Mouse (Mus musculus): ENCODE data around the gene Depdc1b. TPM values are rescaled to one million over a fixed set of nuclear protein-coding genes. Genes with fewer than 3 reads are reported as not detected.

Depdc1b gene
- polyA plus RNA-seq, 1 experiment from 2014 or later = 11.6 TPM

GRCm38 (mm10) chr13:108336192-108336591, 20.1 kb downstream of the Depdc1b start:
- Histone ChIP-seq H3K36me3 (peaks cover 7% of the 10 kb centered on the region; the same call in 1 of the 2 replicates), H3K9ac (no peak overlapping the region), H3K4me3 (no peak overlapping the region), H3K27me3 (no peaks in the 10 kb centered on the region), H3K9me3 (no peaks in the 10 kb centered on the region), H3K27ac (no peak overlapping the region), H3K4me1 (no peaks in the 10 kb centered on the region), H3K4me2 (no peak overlapping the region)
- WGBS = 89% methylated on average over 11 of the region's 11 CpGs
- no peak for ATAC-seq (ENCODE audit: insufficient number of reproducible peaks, insufficient read depth, low FRiP score, low TSS enrichment, low read depth)

DNA sequence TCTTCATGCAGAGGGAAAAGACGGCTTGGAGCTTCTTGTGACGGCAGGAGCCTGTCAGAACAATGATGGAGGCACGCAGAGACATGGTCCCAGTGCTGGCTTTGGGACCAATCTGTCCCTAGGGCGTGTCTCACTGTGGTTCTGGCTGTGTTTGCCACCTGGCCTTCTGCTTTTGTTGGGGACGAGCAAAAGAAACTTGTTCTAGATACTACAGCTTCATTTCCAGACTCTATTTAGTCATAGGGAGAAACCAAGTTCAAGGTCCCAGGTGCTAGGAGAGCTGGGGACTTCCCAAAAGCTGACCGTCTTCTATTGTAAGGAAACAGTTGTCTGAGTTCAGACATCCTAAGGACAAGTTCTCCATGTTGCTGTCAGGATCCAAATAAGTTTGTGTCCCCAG, 21.2 kb downstream of the Depdc1b start:
- ATAC-seq (ENCODE audit: insufficient number of reproducible peaks, insufficient read depth, low FRiP score, low TSS enrichment, low read depth) = no peak
- Histone ChIP-seq H3K36me3 (0 out of 2 replicates have a peak, but pooled peaks cover 2% of the 10 kb centered on the region), H3K9ac (no peak overlapping the region), H3K4me2 (no peak overlapping the region), H3K27me3 (no peaks in the 10 kb centered on the region), H3K27ac (no peak overlapping the region), H3K4me1 (no peaks in the 10 kb centered on the region), H3K9me3 (no peaks in the 10 kb centered on the region), H3K4me3 (no peak overlapping the region)
- WGBS = 81% methylated on average over 6 of the region's 6 CpGs

DNA sequence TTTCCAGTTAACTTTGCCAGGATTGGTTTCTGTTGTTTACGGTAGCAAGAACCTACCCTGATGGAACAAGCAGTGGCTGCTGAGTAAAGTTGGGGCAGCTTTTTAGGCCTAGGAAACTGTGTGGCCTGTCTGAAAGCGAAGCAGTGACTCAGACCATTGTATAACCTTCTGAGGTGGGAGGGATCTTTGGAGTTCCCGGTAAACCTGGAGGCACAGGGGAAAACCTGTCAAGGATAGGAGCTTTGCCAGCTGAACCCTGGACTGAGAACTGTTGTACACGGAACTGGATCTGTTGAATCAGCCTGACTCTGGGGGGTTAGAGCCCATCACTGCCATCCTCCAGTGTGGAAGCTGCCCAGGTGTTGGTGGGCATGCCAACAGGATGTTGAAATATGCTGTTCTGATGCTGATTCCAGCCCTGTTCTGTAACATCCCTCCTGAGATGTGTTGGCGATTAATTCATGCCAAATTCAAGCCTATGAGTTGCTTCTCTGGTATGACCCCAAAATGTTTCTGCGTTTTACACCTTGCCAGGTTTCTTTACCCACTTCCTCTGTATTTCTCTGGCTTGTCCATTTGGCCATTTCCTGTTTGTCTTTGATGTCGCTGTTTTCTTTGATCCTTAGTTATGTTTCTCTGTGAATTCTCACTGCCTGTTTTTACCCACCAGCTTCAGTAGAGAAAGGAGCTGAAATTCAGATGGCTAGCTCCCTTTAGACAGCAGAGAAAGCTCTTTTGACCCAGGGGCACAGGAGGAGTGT, 22.1 kb downstream of the Depdc1b start:
- ATAC-seq (ENCODE audit: insufficient number of reproducible peaks, insufficient read depth, low FRiP score, low TSS enrichment, low read depth) = no peak
- Histone ChIP-seq H3K27ac (no peak overlapping the region), H3K9me3 (no peaks in the 10 kb centered on the region), H3K4me1 (no peaks in the 10 kb centered on the region), H3K9ac (no peak overlapping the region), H3K4me2 (no peak overlapping the region), H3K4me3 (no peak overlapping the region), H3K36me3 (no peaks in the 10 kb centered on the region), H3K27me3 (no peaks in the 10 kb centered on the region)
- WGBS = 80% methylated on average over 7 of the region's 7 CpGs

GRCm38 (mm10) chr13:108339907-108340596, 23.9 kb downstream of the Depdc1b start:
- 85% methylated on average over 10 of the region's 10 CpGs for WGBS
- H3K9me3 ChIP-seq = no peaks in the 10 kb centered on the region
- no peak overlapping the region for H3K4me2 ChIP-seq
- no peak for ATAC-seq (ENCODE audit: insufficient number of reproducible peaks, insufficient read depth, low FRiP score, low TSS enrichment, low read depth)
- H3K27ac ChIP-seq = no peak overlapping the region
- H3K27me3 ChIP-seq = no peaks in the 10 kb centered on the region
- H3K36me3 ChIP-seq = no peaks in the 10 kb centered on the region
- no peak overlapping the region for H3K9ac ChIP-seq
- H3K4me3 ChIP-seq = no peak overlapping the region
- H3K4me1 ChIP-seq = no peaks in the 10 kb centered on the region

DNA sequence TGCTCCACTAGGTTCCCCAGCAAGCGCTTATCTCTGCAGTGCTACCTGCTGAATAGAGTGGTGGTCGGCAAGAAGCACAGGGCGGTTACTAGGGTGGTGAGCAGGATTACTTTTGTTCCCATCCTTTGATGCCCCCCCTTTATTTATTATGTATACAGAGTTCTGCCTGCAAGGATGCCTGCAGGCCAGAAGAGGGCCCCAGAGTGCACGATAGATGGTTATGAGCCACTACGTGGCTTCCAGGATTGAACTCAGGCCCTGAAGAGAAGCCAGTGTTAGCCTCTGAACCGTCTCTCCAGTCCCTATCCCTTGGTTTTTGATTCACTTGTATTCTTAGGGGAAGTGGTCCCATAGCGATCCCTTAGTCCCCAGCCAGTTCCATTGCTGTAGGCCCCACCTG, 25.5 kb downstream of the Depdc1b start:
- Histone ChIP-seq H3K36me3 (no peaks in the 10 kb centered on the region), H3K9ac (no peak overlapping the region), H3K4me3 (no peak overlapping the region), H3K27me3 (no peaks in the 10 kb centered on the region), H3K9me3 (no peaks in the 10 kb centered on the region), H3K4me2 (no peak overlapping the region), H3K27ac (no peak overlapping the region), H3K4me1 (no peaks in the 10 kb centered on the region)
- no peak for ATAC-seq (ENCODE audit: insufficient number of reproducible peaks, insufficient read depth, low FRiP score, low TSS enrichment, low read depth)
- 77% methylated on average over 7 of the region's 7 CpGs for WGBS

- H3K9ac ChIP-seq = no peak overlapping the region
- H3K9me3 ChIP-seq = no peaks in the 10 kb centered on the region
- no peak overlapping the region for H3K27ac ChIP-seq
- ATAC-seq (ENCODE audit: insufficient number of reproducible peaks, insufficient read depth, low FRiP score, low TSS enrichment, low read depth) = no peak
- H3K36me3 ChIP-seq = no peaks in the 10 kb centered on the region
- no peaks in the 10 kb centered on the region for H3K4me1 ChIP-seq
- no peak overlapping the region for H3K4me3 ChIP-seq
- no peaks in the 10 kb centered on the region for H3K27me3 ChIP-seq
- no peak overlapping the region for H3K4me2 ChIP-seq
- WGBS = 64% methylated on average over 4 of the region's 4 CpGs
Observed at GRCm38 (mm10) chr13:108345756-108346155, 29.6 kb downstream of the Depdc1b start.

DNA sequence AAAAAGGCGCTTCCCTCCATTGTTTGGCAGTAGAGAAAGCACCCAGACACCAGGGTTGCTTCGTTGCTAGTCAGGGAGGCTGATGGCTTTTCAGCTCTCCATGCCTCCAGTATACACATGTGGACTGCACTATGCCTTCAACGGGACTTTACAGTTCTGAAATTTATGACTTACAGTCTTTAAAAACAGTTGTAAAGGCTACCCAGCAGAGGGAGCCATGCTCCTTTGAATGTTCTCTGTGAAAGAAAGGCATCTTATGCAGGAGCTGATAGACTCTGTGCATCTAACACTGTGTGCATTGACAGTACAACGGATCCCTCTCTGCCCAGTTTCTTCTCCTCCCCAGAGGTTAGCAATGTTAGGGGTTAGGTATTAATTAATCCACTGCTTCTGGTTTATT, 30.9 kb downstream of the Depdc1b start:
- WGBS = 52% methylated on average over 4 of the region's 4 CpGs
- no peak for ATAC-seq (ENCODE audit: insufficient number of reproducible peaks, insufficient read depth, low FRiP score, low TSS enrichment, low read depth)
- no peaks in the 10 kb centered on the region for H3K27me3 ChIP-seq
- H3K27ac ChIP-seq = no peak overlapping the region
- H3K36me3 ChIP-seq = no peaks in the 10 kb centered on the region
- no peak overlapping the region for H3K9ac ChIP-seq
- H3K4me1 ChIP-seq = no peaks in the 10 kb centered on the region
- H3K9me3 ChIP-seq = no peaks in the 10 kb centered on the region
- no peak overlapping the region for H3K4me3 ChIP-seq
- no peak overlapping the region for H3K4me2 ChIP-seq

GRCm38 (mm10) chr13:108349624-108350023, 33.5 kb downstream of the Depdc1b start:
- H3K27ac ChIP-seq = no peak overlapping the region
- no peaks in the 10 kb centered on the region for H3K4me1 ChIP-seq
- no peaks in the 10 kb centered on the region for H3K36me3 ChIP-seq
- no peak for ATAC-seq (ENCODE audit: insufficient number of reproducible peaks, insufficient read depth, low FRiP score, low TSS enrichment, low read depth)
- no peak overlapping the region for H3K4me2 ChIP-seq
- no peaks in the 10 kb centered on the region for H3K9me3 ChIP-seq
- WGBS = 86% methylated on average over 5 of the region's 5 CpGs
- no peak overlapping the region for H3K9ac ChIP-seq
- no peaks in the 10 kb centered on the region for H3K27me3 ChIP-seq
- no peak overlapping the region for H3K4me3 ChIP-seq

DNA sequence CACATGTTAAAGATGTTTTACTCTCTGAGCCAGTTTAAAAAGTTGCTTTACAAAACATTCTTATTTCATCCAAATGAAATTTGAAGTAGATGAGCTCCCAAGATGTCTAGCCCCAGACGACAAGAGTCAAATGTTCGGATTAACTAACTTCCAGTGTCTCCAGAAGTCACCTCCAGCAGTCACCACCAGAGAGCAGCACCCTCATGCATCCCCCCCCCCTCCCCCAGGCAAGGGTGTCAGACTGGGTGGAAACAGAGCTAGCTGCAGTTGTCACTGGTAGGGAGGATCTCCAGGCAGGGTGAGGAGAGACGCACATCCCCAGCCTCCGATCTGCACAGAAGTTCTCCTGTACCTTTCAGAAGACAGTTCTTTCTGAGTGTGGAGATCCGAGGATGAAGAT, 37.6 kb downstream of the Depdc1b start:
- no peaks in the 10 kb centered on the region for H3K4me1 ChIP-seq
- H3K27me3 ChIP-seq = no peaks in the 10 kb centered on the region
- no peak overlapping the region for H3K4me2 ChIP-seq
- WGBS = 80% methylated on average over 5 of the region's 5 CpGs
- H3K9me3 ChIP-seq = no peaks in the 10 kb centered on the region
- H3K9ac ChIP-seq = no peak overlapping the region
- ATAC-seq (ENCODE audit: insufficient number of reproducible peaks, insufficient read depth, low FRiP score, low TSS enrichment, low read depth) = no peak
- no peaks in the 10 kb centered on the region for H3K36me3 ChIP-seq
- H3K27ac ChIP-seq = no peak overlapping the region
- no peak overlapping the region for H3K4me3 ChIP-seq

GRCm38 (mm10) chr13:108354804-108355552, 38.8 kb downstream of the Depdc1b start:
- 85% methylated on average over 12 of the region's 12 CpGs for WGBS
- Histone ChIP-seq H3K27me3 (no peaks in the 10 kb centered on the region), H3K4me1 (no peaks in the 10 kb centered on the region), H3K4me2 (no peak overlapping the region), H3K27ac (no peak overlapping the region), H3K36me3 (no peaks in the 10 kb centered on the region), H3K9me3 (no peaks in the 10 kb centered on the region), H3K4me3 (no peak overlapping the region), H3K9ac (no peak overlapping the region)
- ATAC-seq (ENCODE audit: insufficient number of reproducible peaks, insufficient read depth, low FRiP score, low TSS enrichment, low read depth) = no peak

DNA sequence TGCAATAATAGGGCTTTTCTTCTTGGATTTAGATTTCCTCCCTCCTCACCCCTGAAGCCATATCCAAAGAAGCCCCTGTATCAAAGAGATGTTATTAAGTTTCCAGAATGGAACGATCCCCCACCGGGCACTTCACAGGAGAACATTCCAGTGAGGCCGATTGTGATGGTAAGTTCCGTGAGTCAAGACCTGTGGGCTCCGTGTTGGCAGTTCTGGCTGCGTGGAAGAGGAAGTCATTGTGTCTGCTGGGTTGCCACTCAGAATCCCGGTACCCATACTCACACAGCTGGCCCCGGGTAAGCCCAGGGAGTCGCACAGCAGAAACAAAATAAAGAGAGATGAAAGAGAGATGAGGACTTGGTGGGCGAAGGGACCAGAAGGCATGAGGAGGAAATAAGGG, 41.2 kb downstream of the Depdc1b start:
- Histone ChIP-seq H3K36me3 (no peaks in the 10 kb centered on the region), H3K4me3 (no peak overlapping the region), H3K4me1 (no peaks in the 10 kb centered on the region), H3K27ac (no peak overlapping the region), H3K27me3 (no peaks in the 10 kb centered on the region), H3K9ac (no peak overlapping the region), H3K4me2 (no peak overlapping the region), H3K9me3 (no peaks in the 10 kb centered on the region)
- WGBS = 54% methylated on average over 10 of the region's 10 CpGs
- ATAC-seq (ENCODE audit: insufficient number of reproducible peaks, insufficient read depth, low FRiP score, low TSS enrichment, low read depth) = no peak

DNA sequence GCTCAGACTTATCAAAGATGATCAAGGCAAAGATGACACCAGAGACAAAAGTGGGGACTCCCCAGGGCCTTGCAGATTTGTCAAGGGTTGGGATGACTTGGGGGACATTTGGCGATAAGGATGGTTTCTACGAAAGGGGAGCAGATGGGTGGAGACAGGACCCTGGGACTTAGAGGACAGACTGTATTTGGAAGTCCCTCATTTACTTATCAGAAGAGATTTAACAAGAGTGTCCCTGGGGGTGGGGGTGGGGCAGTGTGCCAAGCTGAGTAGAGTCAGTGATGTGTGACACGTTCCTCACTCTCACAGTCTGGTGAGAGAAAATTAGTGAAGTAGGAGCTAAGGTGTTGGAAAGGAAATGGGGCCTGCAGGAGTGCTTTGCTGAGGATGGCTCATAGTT, 42.1 kb downstream of the Depdc1b start:
- Histone ChIP-seq H3K27ac (no peak overlapping the region), H3K9ac (no peak overlapping the region), H3K9me3 (no peaks in the 10 kb centered on the region), H3K4me3 (no peak overlapping the region), H3K36me3 (no peaks in the 10 kb centered on the region), H3K4me1 (no peaks in the 10 kb centered on the region), H3K4me2 (no peak overlapping the region), H3K27me3 (no peaks in the 10 kb centered on the region)
- ATAC-seq (ENCODE audit: insufficient number of reproducible peaks, insufficient read depth, low FRiP score, low TSS enrichment, low read depth) = no peak
- WGBS = 58% methylated on average over 3 of the region's 3 CpGs

Data from embryonic facial prominence, embryonic 13.5 days (tissue).